Mouse (Mus musculus): Measurements from ENCODE around the gene A830018L16Rik. TPM values are rescaled to one million over a fixed set of nuclear protein-coding genes. Genes with fewer than 3 reads are reported as not detected.

A830018L16Rik gene
- polyA plus RNA-seq, 1 experiment, result 4.6 TPM

DNA sequence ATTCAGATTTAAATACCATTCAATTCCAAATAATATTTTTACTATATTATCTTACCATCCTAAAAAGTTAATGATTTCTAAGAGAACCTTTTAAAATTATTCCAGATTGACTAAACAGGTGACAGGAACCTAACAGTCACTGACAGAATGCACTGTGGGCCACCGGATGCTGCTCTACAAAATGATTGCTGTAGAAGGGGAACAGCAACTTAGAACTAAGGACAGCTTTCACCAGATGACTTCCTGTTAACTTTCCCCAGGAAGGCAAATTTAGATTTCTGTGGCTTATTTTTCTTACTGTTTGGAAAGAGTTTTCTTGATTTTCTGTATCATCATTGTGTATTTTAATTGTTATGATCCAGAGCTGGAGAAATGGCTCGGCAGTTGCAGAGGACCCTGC lies 156.4 kb downstream of the A830018L16Rik start:
- Histone ChIP-seq H3K4me3 (ENCODE audit: low read depth, low read length) (no peak overlapping the region), H3K27me3 (ENCODE audit: control insufficient read depth, insufficient read depth, low read length, poor library complexity, severe bottlenecking) (no peaks in the 10 kb centered on the region), H3K9me3 (replicated peaks; ENCODE audit: control insufficient read depth, insufficient read depth, low read length, poor library complexity, severe bottlenecking) (no peaks in the 10 kb centered on the region), H3K9ac (ENCODE audit: low read depth, poor library complexity, severe bottlenecking) (no peak overlapping the region), H3K4me1 (ENCODE audit: control insufficient read depth, insufficient read depth, low read length) (no peaks in the 10 kb centered on the region), H3K36me3 (ENCODE audit: control insufficient read depth, insufficient read depth, low read length, poor library complexity, severe bottlenecking) (no peaks in the 10 kb centered on the region), H3K27ac (ENCODE audit: insufficient read depth, low read length) (no peak overlapping the region)
- no peak for TF ChIP-seq CTCF (IDR thresholded peaks at IDR 0.05; ENCODE audit: low read depth, low read length)
- TF ChIP-seq POLR2A (IDR thresholded peaks at IDR 0.05; ENCODE audit: insufficient read depth, low read length), result no peak
- no peak for TF ChIP-seq EP300 (IDR thresholded peaks at IDR 0.05; ENCODE audit: insufficient read depth, low read depth, low read length)

DNA sequence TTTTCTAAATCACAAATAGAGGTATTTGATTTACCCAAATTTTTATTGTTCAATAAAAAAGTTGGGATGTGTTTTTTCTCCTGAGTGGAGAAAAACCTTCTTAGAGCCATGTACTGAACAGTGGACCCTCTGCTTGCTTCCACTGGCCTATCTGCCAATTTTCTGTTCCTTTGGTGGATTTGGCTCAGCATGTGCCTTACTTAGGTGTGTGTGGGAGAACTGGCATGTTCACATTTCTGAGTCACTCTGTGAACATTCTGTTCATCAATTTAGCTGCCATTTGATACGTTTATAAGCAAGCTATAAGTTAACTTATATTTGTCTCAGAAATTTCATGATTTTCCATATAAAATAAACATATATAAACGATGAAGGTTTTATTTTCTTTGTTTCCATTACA lies 159.6 kb downstream of the A830018L16Rik start:
- Histone ChIP-seq H3K4me3 (ENCODE audit: low read depth, low read length) (no peak overlapping the region), H3K27ac (ENCODE audit: insufficient read depth, low read length) (no peak overlapping the region), H3K9me3 (replicated peaks; ENCODE audit: control insufficient read depth, insufficient read depth, low read length, poor library complexity, severe bottlenecking) (no peaks in the 10 kb centered on the region), H3K4me1 (ENCODE audit: control insufficient read depth, insufficient read depth, low read length) (no peaks in the 10 kb centered on the region), H3K27me3 (ENCODE audit: control insufficient read depth, insufficient read depth, low read length, poor library complexity, severe bottlenecking) (no peaks in the 10 kb centered on the region), H3K9ac (ENCODE audit: low read depth, poor library complexity, severe bottlenecking) (no peak overlapping the region), H3K36me3 (ENCODE audit: control insufficient read depth, insufficient read depth, low read length, poor library complexity, severe bottlenecking) (no peaks in the 10 kb centered on the region)
- TF ChIP-seq CTCF (IDR thresholded peaks at IDR 0.05; ENCODE audit: low read depth, low read length) (no peak), EP300 (IDR thresholded peaks at IDR 0.05; ENCODE audit: insufficient read depth, low read depth, low read length) (no peak)

DNA sequence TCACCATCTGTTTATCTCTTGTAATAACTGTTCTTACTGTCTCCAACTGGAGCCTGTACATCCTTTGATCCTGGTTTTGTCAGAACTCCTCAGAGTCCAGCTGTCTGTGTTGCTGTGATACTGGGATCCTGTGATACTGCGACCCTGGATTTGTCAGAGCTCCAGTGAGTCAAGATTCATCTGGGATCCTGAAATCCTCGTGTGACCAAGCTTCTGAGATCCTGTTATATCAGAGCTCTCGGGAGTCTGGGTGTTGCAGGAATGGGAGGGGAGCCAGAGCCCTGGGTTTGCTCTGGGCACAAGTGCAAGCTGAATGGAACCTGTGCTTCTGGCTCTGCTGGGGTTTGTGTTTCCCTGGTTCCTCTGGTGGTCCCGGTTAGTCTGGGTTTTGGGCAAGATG lies 166.1 kb downstream of the A830018L16Rik start:
- no peaks in the 10 kb centered on the region for H3K27me3 ChIP-seq (ENCODE audit: control insufficient read depth, insufficient read depth, low read length, poor library complexity, severe bottlenecking)
- H3K4me1 ChIP-seq (ENCODE audit: control insufficient read depth, insufficient read depth, low read length), result no peaks in the 10 kb centered on the region
- no peaks in the 10 kb centered on the region for H3K36me3 ChIP-seq (ENCODE audit: control insufficient read depth, insufficient read depth, low read length, poor library complexity, severe bottlenecking)
- no peak overlapping the region for H3K4me3 ChIP-seq (ENCODE audit: low read depth, low read length)
- H3K9me3 ChIP-seq (replicated peaks; ENCODE audit: control insufficient read depth, insufficient read depth, low read length, poor library complexity, severe bottlenecking), result no peaks in the 10 kb centered on the region
- H3K27ac ChIP-seq (ENCODE audit: insufficient read depth, low read length), result no peak overlapping the region
- no peak overlapping the region for H3K9ac ChIP-seq (ENCODE audit: low read depth, poor library complexity, severe bottlenecking)
- no peak for TF ChIP-seq POLR2A (IDR thresholded peaks at IDR 0.05; ENCODE audit: insufficient read depth, low read length)

DNA sequence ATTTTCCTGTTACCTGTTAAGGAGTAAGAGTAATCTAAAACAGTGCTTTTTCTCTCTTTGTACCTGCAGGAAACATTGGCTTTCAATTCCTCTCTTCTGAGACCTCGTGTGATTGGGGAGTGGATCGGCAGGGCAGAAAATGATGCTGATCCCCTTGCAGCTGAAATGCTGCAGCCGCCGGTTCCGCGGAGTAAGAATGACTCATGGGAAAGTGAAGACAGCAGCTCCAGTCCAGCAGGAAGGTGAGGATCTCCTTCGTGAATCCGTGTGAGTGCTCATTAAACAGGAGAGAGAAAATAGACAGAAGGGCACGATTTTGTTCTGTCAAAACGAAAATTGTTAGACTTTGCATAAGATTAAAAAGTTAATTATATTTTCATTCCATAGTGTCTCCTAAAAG lies 174.4 kb downstream of the A830018L16Rik start:
- H3K9me3 ChIP-seq (replicated peaks; ENCODE audit: control insufficient read depth, insufficient read depth, low read length, poor library complexity, severe bottlenecking), result no peaks in the 10 kb centered on the region
- H3K36me3 ChIP-seq (ENCODE audit: control insufficient read depth, insufficient read depth, low read length, poor library complexity, severe bottlenecking), result no peaks in the 10 kb centered on the region
- H3K4me1 ChIP-seq (ENCODE audit: control insufficient read depth, insufficient read depth, low read length), result no peaks in the 10 kb centered on the region
- no peak overlapping the region for H3K27ac ChIP-seq (ENCODE audit: insufficient read depth, low read length)
- H3K27me3 ChIP-seq (ENCODE audit: control insufficient read depth, insufficient read depth, low read length, poor library complexity, severe bottlenecking), result no peaks in the 10 kb centered on the region
- no peak overlapping the region for H3K4me3 ChIP-seq (ENCODE audit: low read depth, low read length)
- no peak for TF ChIP-seq POLR2A (IDR thresholded peaks at IDR 0.05; ENCODE audit: insufficient read depth, low read length)
- TF ChIP-seq EP300 (IDR thresholded peaks at IDR 0.05; ENCODE audit: insufficient read depth, low read depth, low read length), result no peak
- TF ChIP-seq CTCF (IDR thresholded peaks at IDR 0.05; ENCODE audit: low read depth, low read length), result no peak
- H3K9ac ChIP-seq (ENCODE audit: low read depth, poor library complexity, severe bottlenecking), result no peak overlapping the region

DNA sequence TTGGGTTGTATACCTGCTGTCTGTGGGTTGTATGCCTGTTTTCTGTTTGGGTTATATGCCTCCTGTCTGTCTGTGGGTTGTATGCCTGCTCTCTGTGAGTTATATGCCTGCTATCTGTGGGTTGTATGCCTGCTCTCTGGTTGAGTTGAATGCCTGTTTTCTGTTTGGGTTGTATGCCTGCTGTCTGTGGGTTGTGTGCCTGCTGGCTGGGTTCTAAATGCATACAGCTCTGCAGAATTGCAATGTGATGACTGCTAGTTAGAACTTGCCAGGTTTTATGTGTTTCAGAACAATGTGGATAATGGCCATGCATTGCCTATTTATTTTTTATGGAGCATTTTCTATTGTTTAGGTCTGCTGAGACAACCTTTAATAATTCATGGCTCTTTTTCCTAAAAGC lies 236.2 kb downstream of the A830018L16Rik start:
- Histone ChIP-seq H3K4me3 (ENCODE audit: low read depth, low read length) (no peak overlapping the region), H3K4me1 (ENCODE audit: control insufficient read depth, insufficient read depth, low read length) (no peaks in the 10 kb centered on the region), H3K27me3 (ENCODE audit: control insufficient read depth, insufficient read depth, low read length, poor library complexity, severe bottlenecking) (no peaks in the 10 kb centered on the region), H3K36me3 (ENCODE audit: control insufficient read depth, insufficient read depth, low read length, poor library complexity, severe bottlenecking) (no peaks in the 10 kb centered on the region), H3K9me3 (replicated peaks; ENCODE audit: control insufficient read depth, insufficient read depth, low read length, poor library complexity, severe bottlenecking) (no peaks in the 10 kb centered on the region), H3K27ac (ENCODE audit: insufficient read depth, low read length) (no peak overlapping the region), H3K9ac (ENCODE audit: low read depth, poor library complexity, severe bottlenecking) (no peak overlapping the region)
- no peak for TF ChIP-seq CTCF (IDR thresholded peaks at IDR 0.05; ENCODE audit: low read depth, low read length)
- TF ChIP-seq POLR2A (IDR thresholded peaks at IDR 0.05; ENCODE audit: insufficient read depth, low read length), result no peak

DNA sequence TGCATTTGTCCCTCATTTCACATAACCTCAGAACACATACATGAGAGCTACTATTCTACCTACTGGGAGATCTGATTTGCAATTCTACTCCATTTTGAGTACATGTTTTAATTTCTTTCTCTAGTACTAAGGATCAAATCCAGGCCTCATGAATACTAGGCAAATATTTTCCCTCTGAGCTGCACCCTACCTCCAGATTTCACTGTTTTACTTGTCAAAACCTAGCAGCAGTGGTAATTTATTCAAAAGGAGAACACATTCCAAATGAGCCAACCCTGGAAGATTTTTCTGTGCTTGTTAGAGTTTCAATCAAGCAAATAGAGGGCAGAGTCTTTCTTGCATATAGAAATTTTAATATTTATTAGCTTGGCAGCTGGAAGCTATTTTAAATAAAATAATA lies 238.9 kb downstream of the A830018L16Rik start:
- no peak for TF ChIP-seq EP300 (IDR thresholded peaks at IDR 0.05; ENCODE audit: insufficient read depth, low read depth, low read length)
- no peak for TF ChIP-seq POLR2A (IDR thresholded peaks at IDR 0.05; ENCODE audit: insufficient read depth, low read length)
- TF ChIP-seq CTCF (IDR thresholded peaks at IDR 0.05; ENCODE audit: low read depth, low read length), result no peak
- no peaks in the 10 kb centered on the region for H3K36me3 ChIP-seq (ENCODE audit: control insufficient read depth, insufficient read depth, low read length, poor library complexity, severe bottlenecking)
- H3K4me3 ChIP-seq (ENCODE audit: low read depth, low read length), result no peak overlapping the region
- no peaks in the 10 kb centered on the region for H3K4me1 ChIP-seq (ENCODE audit: control insufficient read depth, insufficient read depth, low read length)
- no peaks in the 10 kb centered on the region for H3K9me3 ChIP-seq (replicated peaks; ENCODE audit: control insufficient read depth, insufficient read depth, low read length, poor library complexity, severe bottlenecking)
- no peak overlapping the region for H3K27ac ChIP-seq (ENCODE audit: insufficient read depth, low read length)
- no peak overlapping the region for H3K9ac ChIP-seq (ENCODE audit: low read depth, poor library complexity, severe bottlenecking)
- H3K27me3 ChIP-seq (ENCODE audit: control insufficient read depth, insufficient read depth, low read length, poor library complexity, severe bottlenecking), result no peaks in the 10 kb centered on the region

Measured in ES-Bruce4 (cell line).